Mouse (Mus musculus) cortical plate, adult 2 months (tissue): ENCODE results near the gene Rcan1.

Experiments
- CTCF ChIP-seq: fragments of 200-500 bp; IDR thresholded peaks from 2 replicates; pipeline ENCODE4 v1.5.1; 2011; ENCODE audit warnings: mild to moderate bottlenecking, control low read depth, low read length; ENCODE audit not compliant: insufficient read depth; ENCODE audit errors: extremely low read depth
- POLR2A ChIP-seq: fragments of 200-500 bp; IDR thresholded peaks from 2 replicates; pipeline ENCODE4 v1.6.1; 2011; ENCODE audit warnings: mild to moderate bottlenecking, low read length, control low read depth; ENCODE audit not compliant: insufficient read depth; ENCODE audit errors: extremely low read depth

DNA sequence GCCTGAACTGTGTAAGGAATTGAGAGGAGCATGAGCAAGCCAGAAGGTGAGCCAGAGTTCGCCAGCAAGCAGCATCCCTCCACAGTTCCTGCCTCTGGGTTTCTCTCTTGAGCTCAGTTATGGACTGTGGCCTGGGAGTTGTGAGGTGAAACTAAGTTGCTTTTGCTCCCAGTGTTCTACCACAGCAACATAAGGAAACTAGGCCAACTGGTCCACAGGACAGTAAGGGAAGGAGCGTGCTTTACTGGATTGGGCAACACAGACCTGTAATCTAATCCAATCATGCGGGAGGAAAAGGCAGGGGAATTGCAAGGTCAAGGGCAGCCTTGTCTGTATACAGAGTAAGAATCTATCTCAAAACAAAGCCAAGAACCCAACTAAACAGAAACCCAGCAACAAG, 37.5 kb downstream of the Rcan1 start:
- TF ChIP-seq POLR2A (no peak), CTCF (no peak)
